Mouse (Mus musculus): ENCODE measurements at regions not wholly inside any gene's neighbourhood (a gene's known extent, or its start where the extent isn't known, plus 50 kb on each side); places are given as distances from the start of the nearest gene placed in this dataset.
A peak's percentile ranks its signal among the peaks of the same experiment; 100 is the strongest.
"Not testable (repeated sequence)": the region's sequence is repeated elsewhere in the genome, so short reads cannot be mapped to it uniquely, and the experiment has no call there.

- H3K4me3 ChIP-seq (ENCODE audit: insufficient read depth, low read length): no peak overlapping the region
- TF ChIP-seq POLR2A (IDR thresholded peaks at IDR 0.05; ENCODE audit: low read depth, low read length): no peak
- TF ChIP-seq CTCF (IDR thresholded peaks at IDR 0.05; ENCODE audit: borderline replicate concordance, insufficient read depth, low read length): peak; percentile 99
- no peaks in the 10 kb centered on the region for H3K4me1 ChIP-seq (ENCODE audit: control insufficient read depth, insufficient read depth, low read length)
- H3K27ac ChIP-seq (ENCODE audit: insufficient read depth, low read length): no peak overlapping the region
Measured at GRCm38 (mm10) chr2:147307488-147308386, 54.0 kb upstream of the Pax1 start.

- Histone ChIP-seq H3K4me1 (ENCODE audit: control insufficient read depth, insufficient read depth, low read length) (no peaks in the 10 kb centered on the region), H3K27ac (ENCODE audit: insufficient read depth, low read length) (no peak overlapping the region), H3K4me3 (ENCODE audit: insufficient read depth, low read length) (no peak overlapping the region)
- TF ChIP-seq CTCF (IDR thresholded peaks at IDR 0.05; ENCODE audit: borderline replicate concordance, insufficient read depth, low read length) (no peak), POLR2A (IDR thresholded peaks at IDR 0.05; ENCODE audit: low read depth, low read length) (no peak)
Measured at GRCm38 (mm10) chr2:147306728-147307127, 55.0 kb upstream of the Pax1 start.

- no peaks in the 10 kb centered on the region for H3K4me1 ChIP-seq (ENCODE audit: control insufficient read depth, insufficient read depth, low read length)
- H3K27ac ChIP-seq (ENCODE audit: insufficient read depth, low read length): no peak overlapping the region
- no peak overlapping the region for H3K4me3 ChIP-seq (ENCODE audit: insufficient read depth, low read length)
- TF ChIP-seq POLR2A (IDR thresholded peaks at IDR 0.05; ENCODE audit: low read depth, low read length): no peak
- TF ChIP-seq CTCF (IDR thresholded peaks at IDR 0.05; ENCODE audit: borderline replicate concordance, insufficient read depth, low read length): no peak
Measured at GRCm38 (mm10) chr2:147305262-147305661, 56.5 kb upstream of the Pax1 start.

GRCm38 (mm10) chr2:147300503-147300902 lies 61.2 kb upstream of the Pax1 start:
- Histone ChIP-seq H3K4me1 (ENCODE audit: control insufficient read depth, insufficient read depth, low read length) (no peaks in the 10 kb centered on the region), H3K4me3 (ENCODE audit: insufficient read depth, low read length) (no peak overlapping the region), H3K27ac (ENCODE audit: insufficient read depth, low read length) (no peak overlapping the region)
- no peak for TF ChIP-seq POLR2A (IDR thresholded peaks at IDR 0.05; ENCODE audit: low read depth, low read length)
- no peak for TF ChIP-seq CTCF (IDR thresholded peaks at IDR 0.05; ENCODE audit: borderline replicate concordance, insufficient read depth, low read length)

GRCm38 (mm10) chr2:147299359-147299758 lies 62.4 kb upstream of the Pax1 start:
- Histone ChIP-seq H3K4me1 (ENCODE audit: control insufficient read depth, insufficient read depth, low read length) (no peaks in the 10 kb centered on the region), H3K4me3 (ENCODE audit: insufficient read depth, low read length) (no peak overlapping the region), H3K27ac (ENCODE audit: insufficient read depth, low read length) (no peak overlapping the region)
- TF ChIP-seq CTCF (IDR thresholded peaks at IDR 0.05; ENCODE audit: borderline replicate concordance, insufficient read depth, low read length) (no peak), POLR2A (IDR thresholded peaks at IDR 0.05; ENCODE audit: low read depth, low read length) (no peak)

- no peak overlapping the region for H3K4me3 ChIP-seq (ENCODE audit: insufficient read depth, low read length)
- TF ChIP-seq POLR2A (IDR thresholded peaks at IDR 0.05; ENCODE audit: low read depth, low read length) (no peak), CTCF (IDR thresholded peaks at IDR 0.05; ENCODE audit: borderline replicate concordance, insufficient read depth, low read length) (no peak)
- no peaks in the 10 kb centered on the region for H3K4me1 ChIP-seq (ENCODE audit: control insufficient read depth, insufficient read depth, low read length)
- no peak overlapping the region for H3K27ac ChIP-seq (ENCODE audit: insufficient read depth, low read length)
Measured at GRCm38 (mm10) chr2:147298499-147298896, 63.2 kb upstream of the Pax1 start.

GRCm38 (mm10) chr2:147297876-147298498 lies 63.7 kb upstream of the Pax1 start:
- H3K4me1 ChIP-seq (ENCODE audit: control insufficient read depth, insufficient read depth, low read length): no peaks in the 10 kb centered on the region
- no peak for TF ChIP-seq POLR2A (IDR thresholded peaks at IDR 0.05; ENCODE audit: low read depth, low read length)
- TF ChIP-seq CTCF (IDR thresholded peaks at IDR 0.05; ENCODE audit: borderline replicate concordance, insufficient read depth, low read length): no peak
- H3K4me3 ChIP-seq (ENCODE audit: insufficient read depth, low read length): no peak overlapping the region
- no peak overlapping the region for H3K27ac ChIP-seq (ENCODE audit: insufficient read depth, low read length)

- not testable (repeated sequence) for H3K4me3 ChIP-seq (ENCODE audit: insufficient read depth, low read length); H3K4me1 ChIP-seq (ENCODE audit: control insufficient read depth, insufficient read depth, low read length); H3K27ac ChIP-seq (ENCODE audit: insufficient read depth, low read length)
Measured at GRCm38 (mm10) chr2:147294926-147295325, 66.8 kb upstream of the Pax1 start.

GRCm38 (mm10) chr2:147293294-147293688 lies 68.4 kb upstream of the Pax1 start:
- Histone ChIP-seq H3K27ac (ENCODE audit: insufficient read depth, low read length) (no peak overlapping the region), H3K4me1 (ENCODE audit: control insufficient read depth, insufficient read depth, low read length) (no peaks in the 10 kb centered on the region), H3K4me3 (ENCODE audit: insufficient read depth, low read length) (no peak overlapping the region)
- TF ChIP-seq POLR2A (IDR thresholded peaks at IDR 0.05; ENCODE audit: low read depth, low read length): no peak
- no peak for TF ChIP-seq CTCF (IDR thresholded peaks at IDR 0.05; ENCODE audit: borderline replicate concordance, insufficient read depth, low read length)
